Mouse (Mus musculus) forebrain, embryonic 12.5 days (tissue): ENCODE measurements around the gene Tbc1d1. TPM values are rescaled to one million over a fixed set of nuclear protein-coding genes. Genes with fewer than 3 reads are reported as not detected.

Experiments used
- ATAC-seq: fragments of 200-750 bp; cut with Nextera tagmentation; 2 replicates; pipeline ENCODE4 v1.8.0; 2017; ENCODE audit warnings: moderate TSS enrichment; ENCODE audit not compliant: low FRiP score
- H3K27ac ChIP-seq: fragments of 300-500 bp; sonication (generic); 2 replicates; pipeline ENCODE4 v1.5.1; 2016; ENCODE audit warnings: mild to moderate bottlenecking
- H3K27me3 ChIP-seq: fragments of 300-500 bp; sonication (generic); 2 replicates; pipeline ENCODE4 v1.6.1; 2016; ENCODE audit warnings: mild to moderate bottlenecking
- H3K36me3 ChIP-seq: fragments of 300-500 bp; sonication (generic); replicated peaks from 2 replicates; pipeline ENCODE4 v1.6.1; 2016; ENCODE audit warnings: mild to moderate bottlenecking
- H3K4me1 ChIP-seq: fragments of 300-500 bp; sonication (generic); 2 replicates; pipeline ENCODE4 v1.6.1; 2016
- H3K4me2 ChIP-seq: fragments of 300-500 bp; sonication (generic); 2 replicates; pipeline ENCODE4 v1.6.1; 2016; ENCODE audit warnings: mild to moderate bottlenecking, moderate library complexity
- H3K4me3 ChIP-seq: fragments of 300-500 bp; sonication (generic); replicated peaks from 2 replicates; pipeline ENCODE4 v1.5.1; 2016; ENCODE audit warnings: mild to moderate bottlenecking
- H3K9ac ChIP-seq: fragments of 300-500 bp; sonication (generic); 2 replicates; pipeline ENCODE4 v1.6.1; 2016; ENCODE audit warnings: mild to moderate bottlenecking
- H3K9me3 ChIP-seq: fragments of 300-500 bp; sonication (generic); 2 replicates; pipeline ENCODE4 v1.6.1; 2016
- WGBS: fragments of 180-500 bp; shearing (Covaris S2); methylation state at CpG from one replicate; pipeline ENCODE4 v1.1.7; 2016; 5-methylcytosine and 5-hydroxymethylcytosine counted together
- polyA plus RNA-seq: library from polyadenylated mRNA; unstranded; fragments of >200 nt; fragmentation: Nextera tagmentation; extraction: Ambion mirVana; gene quantifications from 2 replicates; pipeline ENCODE4 v1.2.1, GENCODE M21; 2016

The Tbc1d1 gene
- polyA plus RNA-seq, 1 experiment from 2014 or later = 25.3 TPM

DNA sequence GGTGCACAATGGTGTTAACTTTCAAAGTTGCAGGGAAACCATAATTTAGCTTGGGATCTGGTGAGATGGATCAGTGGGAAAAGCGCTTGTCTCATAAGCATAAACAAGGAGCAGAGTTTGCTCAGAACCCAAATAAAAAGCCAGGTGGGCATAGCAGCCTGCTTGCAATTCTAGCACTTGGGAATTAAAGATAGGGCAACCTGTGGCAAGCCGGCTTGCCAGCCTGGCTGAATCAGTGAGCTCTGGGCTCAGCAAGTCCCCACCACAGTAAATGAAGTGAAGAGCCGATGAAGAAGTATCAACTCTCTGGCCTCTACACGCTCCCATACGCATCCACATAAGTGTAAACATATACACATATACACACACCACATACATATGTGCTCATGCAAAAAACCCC lies 59.7 kb downstream of the Tbc1d1 start:
- no peak for ATAC-seq
- WGBS = 97% methylated on average over 5 of the region's 5 CpGs
- H3K9ac ChIP-seq = no peak overlapping the region

DNA sequence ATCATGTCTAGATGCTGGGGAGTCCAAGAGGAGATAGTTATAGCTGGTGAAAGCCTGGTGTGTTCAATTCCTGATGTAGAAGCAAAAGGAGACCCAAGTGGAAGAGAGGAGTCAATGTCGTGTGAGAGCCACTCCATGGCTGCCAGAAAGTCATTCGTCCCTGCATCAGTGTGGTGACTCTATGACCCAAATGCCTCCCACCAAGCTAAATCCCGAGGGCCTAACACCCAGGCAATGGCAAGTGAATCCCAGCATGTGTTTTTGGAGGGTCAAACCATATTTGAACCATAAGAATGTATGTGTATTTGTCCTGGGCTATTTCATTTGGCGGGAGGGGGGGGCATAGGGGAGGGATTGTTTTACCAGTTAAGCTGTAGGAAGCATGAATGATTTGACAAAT lies 60.2 kb downstream of the Tbc1d1 start:
- Histone ChIP-seq H3K9me3 (no peaks in the 10 kb centered on the region), H3K4me1 (peaks cover 2% of the 10 kb centered on the region; the same call in 1 of the 2 replicates), H3K36me3 (no peaks in the 10 kb centered on the region), H3K9ac (no peak overlapping the region), H3K4me2 (no peak overlapping the region), H3K27me3 (no peaks in the 10 kb centered on the region), H3K27ac (no peak overlapping the region), H3K4me3 (no peak overlapping the region)
- 91% methylated on average over 4 of the region's 4 CpGs for WGBS
- no peak for ATAC-seq

More for the DNA sequence above, 59.7 kb downstream of the Tbc1d1 start:
- no peak overlapping the region for H3K4me2 ChIP-seq
- H3K4me1 ChIP-seq = peaks cover 2% of the 10 kb centered on the region; the same call in 1 of the 2 replicates
- H3K4me3 ChIP-seq = no peak overlapping the region
- no peaks in the 10 kb centered on the region for H3K36me3 ChIP-seq
- H3K9me3 ChIP-seq = no peaks in the 10 kb centered on the region
- H3K27me3 ChIP-seq = no peaks in the 10 kb centered on the region
- no peak overlapping the region for H3K27ac ChIP-seq

DNA sequence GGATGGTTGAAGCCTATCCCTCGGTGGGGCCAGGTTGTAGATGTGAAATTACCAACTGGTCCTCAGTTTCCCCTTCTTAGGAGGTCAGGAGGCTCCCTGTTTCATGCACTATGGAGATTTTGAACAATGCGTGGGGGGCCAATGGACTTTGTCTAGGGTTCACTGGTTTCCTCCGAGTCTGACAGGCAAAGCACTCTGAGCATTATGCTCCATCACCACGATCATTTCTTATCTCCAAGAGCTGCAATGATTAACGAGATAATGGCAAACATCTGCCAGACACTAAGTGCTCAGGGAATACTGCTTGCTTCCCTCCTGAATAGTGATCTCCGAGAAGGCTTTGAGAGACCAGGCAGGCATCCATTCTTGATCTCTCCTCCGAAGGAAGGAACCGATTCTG lies 61.2 kb downstream of the Tbc1d1 start:
- Histone ChIP-seq H3K9me3 (no peaks in the 10 kb centered on the region), H3K36me3 (no peaks in the 10 kb centered on the region), H3K4me1 (peaks cover 2% of the 10 kb centered on the region; the same call in 1 of the 2 replicates), H3K27me3 (no peaks in the 10 kb centered on the region), H3K4me3 (no peak overlapping the region), H3K9ac (no peak overlapping the region), H3K27ac (no peak overlapping the region), H3K4me2 (no peak overlapping the region)
- WGBS = 84% methylated on average over 8 of the region's 8 CpGs
- ATAC-seq = no peak

GRCm38 (mm10) chr5:64217816-64218602 lies 61.9 kb downstream of the Tbc1d1 start:
- no peak overlapping the region for H3K27ac ChIP-seq

GRCm38 (mm10) chr5:64218603-64218999 lies 62.5 kb downstream of the Tbc1d1 start:
- Histone ChIP-seq H3K4me3 (no peak overlapping the region), H3K36me3 (no peaks in the 10 kb centered on the region), H3K9ac (no peak overlapping the region), H3K27ac (no peak overlapping the region), H3K4me2 (no peak overlapping the region), H3K9me3 (no peaks in the 10 kb centered on the region), H3K27me3 (no peaks in the 10 kb centered on the region), H3K4me1 (peaks cover 2% of the 10 kb centered on the region; the same call in 1 of the 2 replicates)
- no peak for ATAC-seq
- WGBS = 81% methylated on average over 7 of the region's 7 CpGs

More at GRCm38 (mm10) chr5:64217816-64218602, 61.9 kb downstream of the Tbc1d1 start:
- Histone ChIP-seq H3K4me3 (no peak overlapping the region), H3K27me3 (no peaks in the 10 kb centered on the region), H3K4me1 (peaks cover 2% of the 10 kb centered on the region; the same call in 1 of the 2 replicates), H3K9ac (no peak overlapping the region), H3K4me2 (no peak overlapping the region), H3K36me3 (no peaks in the 10 kb centered on the region), H3K9me3 (no peaks in the 10 kb centered on the region)
- 78% methylated on average over 13 of the region's 13 CpGs for WGBS
- no peak for ATAC-seq

DNA sequence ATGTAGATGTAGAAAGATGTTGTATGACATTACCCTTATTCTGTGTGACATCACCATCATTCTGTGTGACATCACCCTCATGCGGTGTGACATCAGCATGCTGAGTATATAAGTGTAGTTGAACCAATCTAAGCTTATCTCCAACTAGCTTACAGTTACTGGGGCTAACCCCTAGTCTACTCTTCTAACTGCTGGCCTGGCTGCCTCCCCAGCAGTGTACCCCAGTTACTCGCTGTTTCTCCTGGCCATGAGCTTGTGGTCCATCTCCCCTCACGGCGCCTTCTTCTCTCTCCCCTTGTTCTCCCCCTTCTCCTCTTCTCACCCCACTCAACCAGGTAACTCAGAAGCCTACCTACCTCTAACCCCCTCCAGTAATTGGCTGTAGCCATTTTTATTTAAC lies 64.7 kb downstream of the Tbc1d1 start:
- 94% methylated on average over 4 of the region's 4 CpGs for WGBS
- Histone ChIP-seq H3K4me3 (no peak overlapping the region), H3K4me2 (no peak overlapping the region), H3K9ac (no peak overlapping the region), H3K4me1 (peaks cover 13% of the 10 kb centered on the region), H3K9me3 (no peaks in the 10 kb centered on the region), H3K27me3 (no peaks in the 10 kb centered on the region), H3K36me3 (no peaks in the 10 kb centered on the region), H3K27ac (no peak overlapping the region)
- no peak for ATAC-seq

DNA sequence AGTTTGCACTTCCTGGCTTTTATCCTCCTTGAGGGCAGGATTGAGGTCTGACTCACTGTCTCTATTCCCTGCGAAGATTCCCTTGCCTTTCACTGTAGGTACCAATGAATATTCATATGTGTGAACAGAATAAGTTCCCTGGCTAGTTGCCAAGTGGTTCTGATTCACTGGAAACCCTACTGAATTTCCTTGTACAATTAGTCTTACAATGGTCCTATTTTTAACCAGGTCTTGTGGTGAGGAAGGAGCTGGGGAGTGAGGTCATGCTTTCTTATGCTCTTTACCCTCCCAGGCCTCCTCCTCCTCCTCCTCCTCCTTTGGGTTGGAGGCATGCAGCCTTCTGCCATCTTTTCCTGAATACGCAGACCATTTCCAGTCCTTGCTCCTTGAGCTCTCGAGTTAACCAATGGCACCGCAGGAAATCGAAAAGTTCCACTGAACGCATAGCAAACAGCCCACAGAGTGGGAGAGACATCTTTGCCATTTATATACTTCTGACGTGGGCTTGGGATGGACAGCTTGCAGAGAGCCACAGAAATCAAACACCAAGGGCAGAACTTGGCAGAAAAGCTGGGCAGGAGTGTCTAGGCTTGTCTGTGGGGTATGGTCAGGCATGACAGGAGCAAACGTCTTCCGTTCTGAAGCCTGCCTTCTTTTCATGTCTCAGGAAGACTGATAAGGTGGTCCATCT lies 68.8 kb downstream of the Tbc1d1 start:
- Histone ChIP-seq H3K9ac (no peak overlapping the region), H3K4me2 (no peak overlapping the region), H3K9me3 (no peaks in the 10 kb centered on the region), H3K4me1 (peaks cover 11% of the 10 kb centered on the region), H3K36me3 (no peaks in the 10 kb centered on the region), H3K4me3 (no peak overlapping the region), H3K27me3 (no peaks in the 10 kb centered on the region; the same call in 1 of the 2 replicates), H3K27ac (peak overlapping the region; percentile 43)
- ATAC-seq = peak; percentile 81
- 65% methylated on average over 9 of the region's 9 CpGs for WGBS

- H3K4me2 ChIP-seq = no peak overlapping the region
- no peak for ATAC-seq
- H3K4me3 ChIP-seq = no peak overlapping the region
- H3K9me3 ChIP-seq = no peaks in the 10 kb centered on the region
- peaks cover 17% of the 10 kb centered on the region for H3K4me1 ChIP-seq
- WGBS = 79% methylated on average over 3 of the region's 3 CpGs
- no peak overlapping the region for H3K27ac ChIP-seq
- no peaks in the 10 kb centered on the region for H3K36me3 ChIP-seq
- H3K9ac ChIP-seq = no peak overlapping the region
- no peaks in the 10 kb centered on the region; the same call in 1 of the 2 replicates for H3K27me3 ChIP-seq
These were observed 72.1 kb downstream of the Tbc1d1 start for GRCm38 (mm10) chr5:64228252-64228651.

- H3K27ac ChIP-seq = no peak overlapping the region
- peak overlapping the region; percentile 87 for H3K4me2 ChIP-seq
- ATAC-seq = no peak
- H3K9me3 ChIP-seq = no peaks in the 10 kb centered on the region
- H3K9ac ChIP-seq = peak overlapping the region; percentile 74
- no peaks in the 10 kb centered on the region for H3K36me3 ChIP-seq
- H3K4me3 ChIP-seq = peak overlapping the region; percentile 69
- no peaks in the 10 kb centered on the region; the same call in 1 of the 2 replicates for H3K27me3 ChIP-seq
- WGBS = 46% methylated on average over 12 of the region's 12 CpGs
- peaks cover 19% of the 10 kb centered on the region for H3K4me1 ChIP-seq
These were observed 73.3 kb downstream of the Tbc1d1 start for GRCm38 (mm10) chr5:64229336-64229866.

DNA sequence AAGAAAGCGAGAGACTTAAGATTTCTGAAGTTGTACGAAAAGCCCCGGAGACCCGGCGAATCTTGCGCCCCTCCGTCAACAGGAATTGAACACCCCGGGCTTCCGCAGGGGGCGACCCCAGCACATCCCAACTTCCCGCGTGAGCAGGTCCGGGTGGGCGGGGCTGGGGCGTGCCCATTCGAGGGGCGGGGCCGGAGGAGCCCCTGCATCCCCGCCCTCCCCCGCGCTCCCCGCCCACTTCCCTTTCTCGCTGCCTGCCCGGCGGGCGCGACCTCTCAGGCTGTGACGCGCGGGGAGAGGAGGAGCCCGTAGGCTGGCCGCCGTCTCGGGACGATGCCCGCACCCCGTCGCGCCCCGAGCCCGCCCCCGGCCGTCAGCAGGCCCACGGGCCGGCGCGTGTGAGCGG lies 74.0 kb downstream of the Tbc1d1 start:
- Histone ChIP-seq H3K4me3 (peak overlapping the region; percentile 69), H3K9ac (peak overlapping the region; percentile 74), H3K4me2 (peak overlapping the region; percentile 87), H3K9me3 (no peaks in the 10 kb centered on the region), H3K4me1 (peaks cover 18% of the 10 kb centered on the region), H3K36me3 (no peaks in the 10 kb centered on the region), H3K27me3 (no peaks in the 10 kb centered on the region; the same call in 1 of the 2 replicates), H3K27ac (peak overlapping the region; percentile 59; the same call in 1 of the 2 replicates)
- 0% methylated on average over 29 of the region's 48 CpGs for WGBS
- peak; percentile 97 for ATAC-seq

- ATAC-seq = no peak
These were observed 74.5 kb downstream of the Tbc1d1 start for GRCm38 (mm10) chr5:64230507-64231041.

GRCm38 (mm10) chr5:64232872-64233271 lies 76.8 kb downstream of the Tbc1d1 start:
- 86% methylated on average over 9 of the region's 9 CpGs for WGBS
- H3K27me3 ChIP-seq = no peaks in the 10 kb centered on the region; the same call in 1 of the 2 replicates
- H3K4me1 ChIP-seq = peaks cover 21% of the 10 kb centered on the region
- H3K27ac ChIP-seq = no peak overlapping the region
- no peak overlapping the region for H3K4me2 ChIP-seq
- no peaks in the 10 kb centered on the region for H3K9me3 ChIP-seq
- no peak for ATAC-seq
- no peak overlapping the region for H3K9ac ChIP-seq
- H3K4me3 ChIP-seq = no peak overlapping the region
- no peaks in the 10 kb centered on the region for H3K36me3 ChIP-seq

More at GRCm38 (mm10) chr5:64230507-64231041, 74.5 kb downstream of the Tbc1d1 start:
- Histone ChIP-seq H3K4me1 (peaks cover 16% of the 10 kb centered on the region), H3K9me3 (no peaks in the 10 kb centered on the region), H3K9ac (peak overlapping the region; percentile 74), H3K4me2 (peak overlapping the region; percentile 87), H3K36me3 (no peaks in the 10 kb centered on the region), H3K4me3 (peak overlapping the region; percentile 69), H3K27ac (peak overlapping the region; percentile 59; the same call in 1 of the 2 replicates), H3K27me3 (no peaks in the 10 kb centered on the region; the same call in 1 of the 2 replicates)
- 0% methylated on average over 21 of the region's 33 CpGs for WGBS
